In genomic region chr13:32034139-32034538, GRCm38 (mm10) we compare ENCODE assay signal across 25 mouse cellular contexts.
A peak's percentile ranks its signal among the peaks of the same experiment; 100 is the strongest.
DNase-seq lines count a peak whose midpoint lies in the region; ATAC-seq lines count a peak whose summit lies in the region.
"Had no signal": no experiment of that assay in that cellular context is flagged by ENCODE, and none has a peak within 500 bp of the region (broad histone marks: within the 10 kb centered on the region; RNA-seq: fewer than 3 reads in every experiment).

No protein-coding gene starts in this region.

- H3K27me3 ChIP-seq in hindbrain, embryonic 10.5 days (ENCODE audit: insufficient read depth, poor library complexity, severe bottlenecking) = no peaks in the 10 kb centered on the region
- H3K27me3 ChIP-seq in hindbrain, embryonic 12.5 days = no peaks in the 10 kb centered on the region
- no peaks in the 10 kb centered on the region for H3K27me3 ChIP-seq in midbrain, embryonic 10.5 days (ENCODE audit: low read depth, poor library complexity, severe bottlenecking)
- H3K27me3 ChIP-seq in midbrain, embryonic 16.5 days (ENCODE audit: control insufficient read depth, insufficient read depth, low read depth, low read length) = no peaks in the 10 kb centered on the region
- no peaks in the 10 kb centered on the region for H3K27me3 ChIP-seq in neural tube, embryonic 11.5 days (ENCODE audit: control insufficient read depth, insufficient read depth, low read length)
- H3K27me3 ChIP-seq: forebrain, embryonic 15.5 days; heart, embryonic 12.5 days; hindbrain, embryonic 15.5 days; liver, embryonic 13.5 days; midbrain, embryonic 15.5 days had no signal

- H3K36me3 ChIP-seq in hindbrain, embryonic 10.5 days = no peaks in the 10 kb centered on the region
- H3K36me3 ChIP-seq in hindbrain, embryonic 12.5 days = no peaks in the 10 kb centered on the region
- H3K36me3 ChIP-seq in midbrain, embryonic 10.5 days = no peaks in the 10 kb centered on the region
- no peaks in the 10 kb centered on the region for H3K36me3 ChIP-seq in midbrain, embryonic 16.5 days (ENCODE audit: control insufficient read depth, insufficient read depth, low read length)
- no peaks in the 10 kb centered on the region for H3K36me3 ChIP-seq in neural tube, embryonic 11.5 days (ENCODE audit: control insufficient read depth, insufficient read depth, low read length)
- H3K36me3 ChIP-seq: embryonic facial prominence, embryonic 12.5 days; forebrain, embryonic 15.5 days; G1E; heart, embryonic 12.5 days; hindbrain, embryonic 15.5 days; liver, embryonic 13.5 days; midbrain, embryonic 15.5 days had no signal

- H3K27ac ChIP-seq in hindbrain, embryonic 10.5 days = no peak overlapping the region
- H3K27ac ChIP-seq in hindbrain, embryonic 12.5 days = no peak overlapping the region
- no peak overlapping the region for H3K27ac ChIP-seq in midbrain, embryonic 10.5 days (replicated peaks)
- no peak overlapping the region for H3K27ac ChIP-seq in midbrain, embryonic 16.5 days (ENCODE audit: low read length)
- H3K27ac ChIP-seq in neural tube, embryonic 11.5 days (ENCODE audit: low read depth, low read length) = no peak overlapping the region
- H3K27ac ChIP-seq: embryonic facial prominence, embryonic 12.5 days; forebrain, embryonic 15.5 days; hindbrain, embryonic 15.5 days; layer of hippocampus, adult 2 months; liver, embryonic 13.5 days; macrophage; midbrain, embryonic 15.5 days had no signal

- WGBS in hindbrain, embryonic 10.5 days = 48% methylated on average over 8 of the region's 8 CpGs
- 51% methylated on average over 8 of the region's 8 CpGs for WGBS in hindbrain, embryonic 12.5 days
- WGBS in midbrain, embryonic 10.5 days = 54% methylated on average over 8 of the region's 8 CpGs
- 51% methylated on average over 8 of the region's 8 CpGs for WGBS in midbrain, embryonic 16.5 days
- 47% methylated on average over 8 of the region's 8 CpGs for WGBS in neural tube, embryonic 11.5 days

- peak; percentile 22 for DNase-seq in hindbrain, embryonic 10.5 days (ENCODE audit: low spot score)
- peak; percentile 16 for DNase-seq in midbrain, embryonic 10.5 days (ENCODE audit: low spot score)
- DNase-seq in forelimb bud, embryonic 11.5 days (ENCODE audit: low read depth, low spot score) = peak; percentile 69
- DNase-seq in neural tube, embryonic 11.5 days (ENCODE audit: low spot score) = peak; percentile 33
- no peak for DNase-seq in left cerebral cortex, adult 8-10 months (ENCODE audit: low spot score in 2 of 2)
- DNase-seq: adrenal gland, postnatal 25 days; cerebellum, adult 11 months; heart, postnatal 14 days; liver, embryonic 13.5 days; lung, embryonic 14.5 days; right cerebral cortex, postnatal 4 days; thymus, adult 2 months had no signal

- H3K4me3 ChIP-seq in hindbrain, embryonic 10.5 days = no peak overlapping the region
- H3K4me3 ChIP-seq in hindbrain, embryonic 12.5 days = no peak overlapping the region
- no peak overlapping the region for H3K4me3 ChIP-seq in midbrain, embryonic 10.5 days
- H3K4me3 ChIP-seq in midbrain, embryonic 16.5 days (ENCODE audit: low read depth, low read length) = no peak overlapping the region
- no peak overlapping the region for H3K4me3 ChIP-seq in neural tube, embryonic 11.5 days (ENCODE audit: low read depth, low read length)
- H3K4me3 ChIP-seq: embryonic facial prominence, embryonic 12.5 days; erythroblast, embryonic 14.5 days; forebrain, embryonic 15.5 days; heart, embryonic 12.5 days; hindbrain, embryonic 15.5 days; layer of hippocampus, adult 2 months; liver, embryonic 13.5 days; midbrain, embryonic 15.5 days had no signal

- no peak overlapping the region for H3K9ac ChIP-seq in hindbrain, embryonic 12.5 days
- H3K9ac ChIP-seq in midbrain, embryonic 16.5 days (ENCODE audit: low read depth, low read length) = no peak overlapping the region
- no peak overlapping the region for H3K9ac ChIP-seq in neural tube, embryonic 11.5 days (ENCODE audit: low read length)
- H3K9ac ChIP-seq: embryonic facial prominence, embryonic 12.5 days; forebrain, embryonic 15.5 days; heart, embryonic 12.5 days; hindbrain, embryonic 15.5 days; liver, embryonic 13.5 days; lung, embryonic 14.5 days; midbrain, embryonic 15.5 days had no signal

- no peak for ATAC-seq in hindbrain, embryonic 12.5 days (ENCODE audit: low FRiP score)
- no peak for ATAC-seq in midbrain, embryonic 16.5 days
- no peak for ATAC-seq in neural tube, embryonic 11.5 days (ENCODE audit: insufficient read depth, low FRiP score, low TSS enrichment)
- no peak for ATAC-seq in megakaryocyte progenitor cell, adult 5-6 weeks (replicated peaks; ENCODE audit: poor library complexity)
- ATAC-seq: forebrain, embryonic 15.5 days; intestine, embryonic 16.5 days; midbrain, embryonic 15.5 days had no signal

- 0 out of 2 replicates have a peak, but pooled peaks cover 2% of the 10 kb centered on the region for H3K4me1 ChIP-seq in hindbrain, embryonic 10.5 days (replicated peaks)
- no peaks in the 10 kb centered on the region for H3K4me1 ChIP-seq in hindbrain, embryonic 12.5 days
- H3K4me1 ChIP-seq in midbrain, embryonic 10.5 days = no peaks in the 10 kb centered on the region
- H3K4me1 ChIP-seq in midbrain, embryonic 16.5 days (ENCODE audit: control insufficient read depth, insufficient read depth, low read length) = no peaks in the 10 kb centered on the region
- no peaks in the 10 kb centered on the region for H3K4me1 ChIP-seq in neural tube, embryonic 11.5 days (ENCODE audit: control insufficient read depth, insufficient read depth, low read length)
- H3K4me1 ChIP-seq: forebrain, embryonic 15.5 days; heart, embryonic 12.5 days; hindbrain, embryonic 15.5 days; liver, embryonic 13.5 days had no signal

- no peak overlapping the region for H3K4me2 ChIP-seq in hindbrain, embryonic 12.5 days (replicated peaks)
- no peak overlapping the region for H3K4me2 ChIP-seq in midbrain, embryonic 16.5 days (ENCODE audit: low read length)
- H3K4me2 ChIP-seq in neural tube, embryonic 11.5 days (ENCODE audit: low read depth) = no peak overlapping the region
- H3K4me2 ChIP-seq: embryonic facial prominence, embryonic 12.5 days; forebrain, embryonic 15.5 days; heart, embryonic 12.5 days; hindbrain, embryonic 15.5 days; liver, embryonic 13.5 days; lung, embryonic 14.5 days; midbrain, embryonic 15.5 days had no signal

- H3K9me3 ChIP-seq in hindbrain, embryonic 10.5 days = no peaks in the 10 kb centered on the region
- H3K9me3 ChIP-seq in hindbrain, embryonic 12.5 days (replicated peaks) = no peaks in the 10 kb centered on the region
- H3K9me3 ChIP-seq in midbrain, embryonic 10.5 days (replicated peaks) = no peaks in the 10 kb centered on the region
- no peaks in the 10 kb centered on the region for H3K9me3 ChIP-seq in midbrain, embryonic 16.5 days (replicated peaks; ENCODE audit: control insufficient read depth, low read length, poor library complexity, severe bottlenecking)
- H3K9me3 ChIP-seq in neural tube, embryonic 11.5 days (ENCODE audit: control insufficient read depth, low read length) = no peaks in the 10 kb centered on the region
- H3K9me3 ChIP-seq: embryonic facial prominence, embryonic 12.5 days; forebrain, embryonic 15.5 days; G1E; heart, embryonic 12.5 days; hindbrain, embryonic 15.5 days; liver, embryonic 13.5 days; midbrain, embryonic 15.5 days had no signal

Comparison
In these comparisons a context has a peak if more than half of its experiments do, and no peak if none do; other contexts are left out.
1. DNase-seq: peak in hindbrain, embryonic 10.5 days (single experiment), midbrain, embryonic 10.5 days (single experiment), forelimb bud, embryonic 11.5 days (single experiment) and neural tube, embryonic 11.5 days (single experiment); none in left cerebral cortex, adult 8-10 months (0 of 2).